Mouse (Mus musculus): ENCODE results near the gene Klhl25.
"Not testable (repeated sequence)": the region's sequence is repeated elsewhere in the genome, so short reads cannot be mapped to it uniquely, and the experiment has no call there.

Gene Klhl25

DNA sequence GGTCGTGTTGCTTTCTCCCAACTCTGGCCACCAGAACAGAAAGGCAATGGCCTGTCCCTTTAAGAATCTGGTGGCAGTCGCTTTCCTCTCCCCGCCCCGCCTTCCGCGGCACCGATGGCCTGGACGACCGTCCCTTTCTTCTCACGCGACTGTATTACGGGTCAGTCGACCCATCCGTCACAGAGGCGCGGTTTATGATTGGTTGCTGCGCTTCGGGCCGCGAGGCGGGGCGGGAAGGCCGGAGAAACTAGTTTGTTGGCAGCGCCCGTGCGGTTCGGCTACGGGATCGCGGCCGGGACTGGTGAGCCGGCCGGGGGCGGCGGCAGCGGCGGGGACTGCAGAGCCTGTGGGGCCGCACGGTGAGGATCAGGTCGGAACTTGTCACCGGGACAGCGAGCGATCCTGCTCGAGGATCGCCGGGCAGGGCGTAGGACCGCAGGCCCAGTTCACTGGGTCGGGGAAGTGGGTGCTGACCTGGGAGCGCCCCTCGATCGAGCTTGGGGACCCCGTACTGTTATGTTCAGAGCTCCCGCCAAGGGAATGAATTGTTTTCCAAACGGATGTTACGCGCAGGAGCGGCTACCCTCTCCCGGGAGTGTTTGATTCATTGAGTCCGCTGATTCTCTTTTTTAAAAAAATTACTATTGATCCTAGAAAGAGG lies at the start of gene Klhl25:
Gene Klhl25 (plus strand): TSS at position 196 of the 661 bp plus-strand sequence.
- peak; percentile 88 for DNase-seq (ENCODE audit: low read depth)

DNA sequence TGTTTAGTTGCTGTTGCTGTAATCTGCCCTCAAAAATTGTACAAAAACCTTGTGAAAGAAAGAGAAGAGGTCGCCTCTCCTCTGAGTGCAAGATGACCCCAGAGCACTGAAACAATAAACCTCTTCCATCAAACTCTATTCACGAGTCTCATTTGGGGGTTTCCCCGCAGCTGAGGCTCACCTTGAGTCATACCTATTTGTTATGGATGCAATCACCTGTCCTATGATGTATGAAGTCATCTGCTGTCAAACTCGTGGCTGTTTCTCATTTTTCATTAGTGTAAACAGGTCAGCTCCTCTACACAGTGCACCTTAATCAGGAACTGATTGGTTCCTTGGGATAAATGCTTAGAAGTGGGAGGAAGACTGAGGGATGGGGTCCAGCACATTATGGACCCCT lies 47.6 kb upstream of the Klhl25 start:
- DNase-seq (ENCODE audit: low read depth), result no peak

GRCm38 (mm10) chr7:75801022-75801421 lies 47.1 kb upstream of the Klhl25 start:
- no peak for DNase-seq (ENCODE audit: low read depth)

- DNase-seq (ENCODE audit: low read depth), result no peak
Measured at GRCm38 (mm10) chr7:75801621-75802358, 46.3 kb upstream of the Klhl25 start.

DNA sequence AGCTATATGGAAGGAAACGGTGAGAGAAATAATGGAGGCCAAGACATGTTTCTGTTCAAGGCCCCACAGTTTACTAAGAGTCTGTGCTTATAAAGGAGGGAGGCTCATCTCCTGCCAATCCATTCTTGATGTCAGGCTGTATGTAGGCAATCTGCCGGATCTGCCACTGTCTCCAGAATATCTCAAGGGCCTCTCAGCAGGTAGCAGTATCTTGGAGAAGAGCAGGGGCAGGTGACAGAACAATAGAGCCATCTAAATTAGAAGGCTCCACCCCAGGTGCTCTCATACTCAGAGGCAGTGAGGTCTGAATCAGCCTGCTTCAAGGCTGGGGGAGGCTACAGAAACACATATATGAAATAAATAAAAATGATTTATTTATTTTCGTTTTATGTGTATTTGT lies 45.2 kb upstream of the Klhl25 start:
- no peak for DNase-seq (ENCODE audit: low read depth)

DNA sequence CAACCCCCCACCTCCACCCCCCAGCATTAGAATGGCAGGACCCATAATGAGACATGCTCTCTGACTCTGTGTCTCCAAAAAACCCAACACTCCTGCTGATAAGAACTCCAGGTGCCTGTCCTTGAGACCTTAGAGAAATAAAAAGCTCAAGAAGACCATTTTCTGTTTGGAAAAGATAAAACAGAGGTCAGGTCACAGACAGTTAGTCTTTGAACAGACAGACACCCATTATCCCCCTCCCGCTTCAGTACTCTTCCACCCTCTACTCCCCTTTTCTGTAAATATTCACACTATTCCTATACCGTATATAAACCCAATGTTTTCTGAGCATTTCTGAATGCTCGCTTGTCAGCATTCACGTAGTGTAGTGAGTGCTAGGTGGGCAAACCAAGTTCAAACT lies 41.9 kb upstream of the Klhl25 start:
- DNase-seq (ENCODE audit: low read depth), result no peak

GRCm38 (mm10) chr7:75806711-75807110 lies 41.4 kb upstream of the Klhl25 start:
- no peak for DNase-seq (ENCODE audit: low read depth)

GRCm38 (mm10) chr7:75807460-75808304 lies 40.4 kb upstream of the Klhl25 start:
- no peak for DNase-seq (ENCODE audit: low read depth)

- no peak for DNase-seq (ENCODE audit: low read depth)
Measured at GRCm38 (mm10) chr7:75820687-75821086, 27.4 kb upstream of the Klhl25 start.

DNA sequence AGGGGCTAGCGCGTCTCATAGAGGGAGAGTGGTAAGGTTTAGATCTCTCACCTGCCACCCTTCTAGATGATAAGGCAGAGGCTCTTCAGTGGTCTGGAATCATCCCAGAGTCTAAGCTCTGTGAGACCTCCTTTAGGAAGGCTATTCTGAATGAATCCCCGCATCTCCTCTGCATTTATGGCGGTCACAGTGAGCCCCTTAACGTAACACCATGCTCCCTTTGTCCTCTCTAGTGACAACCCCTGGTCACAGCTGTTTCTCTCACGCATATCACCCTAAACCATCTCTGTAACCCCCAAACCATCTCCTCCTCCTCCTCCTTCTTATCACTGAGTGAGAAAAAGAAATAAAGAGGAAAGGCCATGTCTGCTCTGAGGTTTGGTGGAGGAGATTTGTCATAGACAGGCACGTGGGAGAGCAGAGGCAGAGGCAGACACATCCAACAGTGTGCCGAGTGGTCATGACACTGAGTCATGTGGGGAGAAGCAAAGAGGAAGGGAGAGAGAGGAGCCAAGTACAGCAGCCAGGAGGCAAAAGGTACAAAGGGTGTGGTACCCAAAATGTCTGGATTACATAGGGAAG lies 25.9 kb upstream of the Klhl25 start:
- no peak for DNase-seq (ENCODE audit: low read depth)

- no peak for DNase-seq (ENCODE audit: low read depth)
Measured at GRCm38 (mm10) chr7:75823071-75823470, 25.0 kb upstream of the Klhl25 start.

DNA sequence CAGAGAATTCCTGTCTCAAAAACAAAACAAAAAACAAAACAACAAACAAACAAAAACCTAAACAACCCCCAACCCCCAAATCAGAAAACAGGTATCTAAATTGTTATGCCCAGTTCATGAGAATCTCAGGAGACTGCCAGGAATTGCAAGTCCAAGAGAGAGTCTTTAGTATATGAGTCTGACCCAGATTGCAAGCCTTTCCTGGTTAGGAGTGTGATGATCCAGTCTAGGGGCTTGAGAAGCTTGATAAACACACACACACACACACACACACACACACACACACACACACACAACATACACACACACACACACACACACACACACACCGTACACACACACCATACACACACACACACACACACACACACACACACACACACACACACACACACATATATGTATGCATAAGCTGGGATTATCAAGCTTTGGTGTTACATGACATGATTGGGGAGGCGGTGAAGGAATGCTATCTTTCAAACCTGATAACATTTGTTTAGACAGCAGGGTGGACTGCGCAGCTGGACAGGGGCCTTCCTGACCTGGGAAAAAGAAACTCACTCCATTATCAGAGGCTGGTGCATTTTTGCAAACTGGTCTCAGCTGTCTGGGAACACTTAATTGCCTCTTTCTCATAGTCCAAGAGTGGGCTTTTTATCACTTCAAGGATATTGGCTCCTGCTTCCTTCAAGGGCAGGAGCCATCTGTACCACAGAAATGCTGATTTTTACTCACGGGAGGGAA lies 21.6 kb upstream of the Klhl25 start:
- no peak for DNase-seq (ENCODE audit: low read depth)

GRCm38 (mm10) chr7:75827357-75827756 lies 20.8 kb upstream of the Klhl25 start:
- no peak for DNase-seq (ENCODE audit: low read depth)

- peak; percentile 80 for DNase-seq (ENCODE audit: low read depth)
Measured at GRCm38 (mm10) chr7:75827850-75828249, 20.3 kb upstream of the Klhl25 start.

GRCm38 (mm10) chr7:75828536-75828935 lies 19.6 kb upstream of the Klhl25 start:
- DNase-seq (ENCODE audit: low read depth), result no peak

DNA sequence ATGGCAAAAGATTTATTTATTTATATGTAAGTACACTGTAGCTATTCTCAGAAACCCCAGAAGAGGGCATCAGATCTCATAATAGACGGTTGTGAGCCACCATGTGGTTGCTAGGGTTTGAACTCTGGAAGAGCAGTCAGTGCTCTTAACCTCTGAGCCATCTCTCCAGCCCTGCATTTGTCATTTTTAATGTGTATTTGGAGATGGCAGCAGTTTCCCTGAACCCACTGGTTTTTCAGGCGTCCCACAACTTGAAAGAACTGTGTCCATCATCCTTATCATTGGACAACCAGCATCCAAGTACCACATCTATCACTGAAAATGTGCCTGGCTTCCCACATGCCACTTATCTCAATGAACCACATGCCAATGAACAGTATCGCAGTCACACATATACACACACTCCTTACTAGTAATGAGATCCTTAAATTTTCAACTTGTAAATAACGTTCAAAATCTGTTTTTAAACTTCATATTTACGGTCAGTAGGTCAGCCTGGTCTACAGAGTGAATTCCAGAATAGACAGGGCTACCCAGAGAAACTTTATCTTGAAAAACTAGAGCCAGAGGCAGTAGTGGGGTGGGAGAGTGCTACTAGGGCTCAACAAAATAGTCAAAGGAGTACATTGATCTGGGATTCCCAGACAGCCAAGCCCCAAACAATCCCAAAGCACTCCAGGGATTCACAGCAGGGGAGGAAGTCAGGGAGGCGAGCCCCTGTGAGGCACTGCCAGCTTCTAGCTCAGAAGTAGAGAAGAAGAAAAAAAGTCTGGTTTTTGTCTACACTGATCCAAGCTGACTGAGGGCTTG lies 17.7 kb upstream of the Klhl25 start:
- peak; percentile 53 for DNase-seq (ENCODE audit: low read depth)

DNA sequence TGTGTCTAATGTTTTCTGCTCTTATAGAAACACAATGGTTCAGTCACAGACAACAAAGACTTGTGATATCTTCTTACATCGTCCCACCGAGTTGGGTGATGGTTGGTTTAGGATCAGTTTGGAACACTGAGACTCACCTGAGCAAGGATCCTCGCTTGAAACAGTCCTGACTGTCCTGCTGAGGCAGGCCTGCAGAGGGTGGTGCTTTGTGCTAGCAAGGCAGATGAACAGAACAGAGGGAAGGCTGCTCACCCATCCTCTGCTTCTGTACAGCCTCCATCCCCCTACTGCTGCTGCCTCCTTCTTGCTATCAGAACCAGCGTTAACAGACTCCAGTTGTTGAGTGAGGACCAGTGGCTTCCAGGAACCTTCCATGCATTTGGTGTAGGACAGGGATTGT lies 14.2 kb upstream of the Klhl25 start:
- not testable (repeated sequence) for DNase-seq (ENCODE audit: low read depth)

DNA sequence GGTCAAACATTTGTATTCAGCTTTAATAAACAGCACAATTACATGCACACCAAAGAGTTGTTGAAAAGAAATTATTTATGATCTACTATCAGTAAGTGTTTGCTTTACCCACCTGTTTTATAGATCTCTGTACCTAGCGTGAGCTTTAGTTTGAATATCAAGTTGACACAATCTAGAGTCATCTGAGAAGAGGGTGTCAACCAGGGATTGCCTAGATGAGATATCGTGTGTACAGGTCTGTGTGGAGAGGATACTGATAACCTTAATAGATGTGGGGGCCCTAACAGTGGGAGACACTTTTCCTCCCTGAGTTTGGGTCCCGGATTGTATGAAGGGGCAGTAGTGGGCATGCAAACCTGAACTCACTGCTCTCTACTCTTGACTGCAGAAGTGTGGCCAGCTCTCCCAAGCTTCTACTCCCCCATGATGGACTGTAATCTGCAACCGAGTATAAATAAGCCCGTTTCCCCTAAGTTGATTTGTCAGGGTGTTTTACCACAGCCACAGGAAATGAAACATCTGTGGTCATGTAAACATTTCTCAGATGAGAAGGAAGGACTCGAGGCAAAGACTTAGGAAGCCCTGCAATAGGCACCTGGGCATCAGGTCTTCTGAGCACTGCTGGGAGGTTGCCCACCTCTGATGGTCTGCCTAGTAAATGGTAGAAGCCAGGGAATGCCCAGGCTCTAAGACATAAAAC lies 13.0 kb upstream of the Klhl25 start:
- not testable (repeated sequence) for DNase-seq (ENCODE audit: low read depth)

DNA sequence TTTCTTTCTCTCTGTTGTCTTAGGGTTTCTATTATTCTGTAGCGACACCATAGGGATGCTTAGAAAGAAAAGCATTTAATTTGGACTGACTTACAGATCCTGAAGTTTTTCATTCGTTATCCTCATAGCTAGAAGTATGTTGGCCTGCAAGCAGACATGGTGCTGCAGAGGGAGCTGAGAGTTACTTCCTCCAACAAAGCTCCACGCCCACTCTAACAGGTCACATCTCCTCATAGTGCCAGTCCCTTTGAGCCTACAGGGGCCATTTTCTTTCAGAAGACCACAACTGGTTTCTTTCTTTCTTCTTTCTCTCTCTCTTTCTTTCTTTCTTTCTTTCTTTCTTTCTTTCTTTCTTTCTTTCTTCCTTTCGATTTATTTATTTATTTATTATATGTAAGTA lies 8.0 kb upstream of the Klhl25 start:
- no peak for DNase-seq (ENCODE audit: low read depth)

- no peak for DNase-seq (ENCODE audit: low read depth)
Measured at GRCm38 (mm10) chr7:75842306-75842705, 5.8 kb upstream of the Klhl25 start.

Data from c-Kit-positive CD71-negative TER-119-negative erythroid progenitor cells, embryonic 14.5 days (primary cell).